Mouse (Mus musculus): ENCODE data around the gene Macrod2. TPM values are rescaled to one million over a fixed set of nuclear protein-coding genes. Genes with fewer than 3 reads are reported as not detected.

The Macrod2 gene
- polyA plus RNA-seq, 1 experiment from 2014 or later: 90.5 TPM

DNA sequence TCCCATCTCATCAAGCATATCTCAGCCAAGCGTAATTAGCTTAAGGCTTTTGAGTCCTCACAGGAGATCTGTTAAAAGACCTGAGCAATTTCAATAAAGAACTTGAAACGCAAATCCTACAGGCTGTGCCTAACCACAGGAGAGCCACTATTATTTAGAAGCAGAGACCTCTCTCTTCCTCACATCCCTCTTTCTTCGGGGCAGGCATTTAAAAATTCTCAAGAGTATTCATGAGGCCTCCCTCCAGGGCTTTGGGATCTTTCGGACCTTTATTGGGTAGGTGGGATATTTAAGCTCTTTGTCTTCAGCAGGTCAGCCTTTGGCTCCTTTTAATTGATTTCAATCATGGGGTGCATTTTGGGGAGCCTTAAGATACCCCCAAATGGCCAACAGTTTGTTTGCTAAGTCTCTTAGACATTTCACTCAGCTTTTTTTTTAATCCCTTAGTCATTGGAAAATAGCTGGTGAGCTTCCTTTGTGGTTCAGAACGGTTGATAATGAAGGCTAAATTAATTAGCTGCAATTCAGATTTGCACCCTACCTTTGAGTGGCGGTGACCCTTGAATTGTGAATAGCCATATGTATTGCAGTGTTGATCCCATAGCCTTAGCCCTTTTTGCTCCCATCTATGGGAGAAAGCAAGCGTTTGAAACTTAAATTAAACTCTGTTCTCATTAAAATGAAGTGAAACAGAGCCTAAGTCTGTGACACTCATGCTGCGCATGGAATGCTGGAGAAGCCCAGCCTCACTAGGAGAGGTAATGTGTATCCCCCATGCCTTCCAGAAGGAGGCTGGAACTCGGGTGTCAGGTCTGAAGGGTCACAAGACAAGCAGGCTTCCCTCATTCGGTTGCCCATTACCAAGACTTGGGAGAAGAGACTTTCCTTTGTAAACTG, 1940.2 kb downstream of the Macrod2 start:
- Histone ChIP-seq H3K36me3 (replicated peaks) (no peaks in the 10 kb centered on the region), H3K9me3 (no peaks in the 10 kb centered on the region), H3K27ac (peak overlapping the region; percentile 76), H3K4me2 (peak overlapping the region; percentile 34), H3K4me1 (peaks cover 12% of the 10 kb centered on the region), H3K4me3 (no peak overlapping the region), H3K9ac (no peak overlapping the region), H3K27me3 (replicated peaks) (no peaks in the 10 kb centered on the region)
- whole genome bisulfite sequencing: 15% methylated on average over 10 of the region's 10 CpGs
- peak; percentile 51 for ATAC-seq (replicated peaks)

GRCm38 (mm10) chr2:142344021-142344420, 1948.9 kb downstream of the Macrod2 start:
- no peak for ATAC-seq (replicated peaks)
- no peaks in the 10 kb centered on the region for H3K4me1 ChIP-seq
- no peaks in the 10 kb centered on the region for H3K36me3 ChIP-seq (replicated peaks)
- H3K4me3 ChIP-seq: no peak overlapping the region
- WGBS: 40% methylated on average over 2 of the region's 2 CpGs
- no peak overlapping the region for H3K27ac ChIP-seq
- H3K9me3 ChIP-seq: no peaks in the 10 kb centered on the region
- no peak overlapping the region for H3K4me2 ChIP-seq
- no peaks in the 10 kb centered on the region for H3K27me3 ChIP-seq (replicated peaks)
- no peak overlapping the region for H3K9ac ChIP-seq

DNA sequence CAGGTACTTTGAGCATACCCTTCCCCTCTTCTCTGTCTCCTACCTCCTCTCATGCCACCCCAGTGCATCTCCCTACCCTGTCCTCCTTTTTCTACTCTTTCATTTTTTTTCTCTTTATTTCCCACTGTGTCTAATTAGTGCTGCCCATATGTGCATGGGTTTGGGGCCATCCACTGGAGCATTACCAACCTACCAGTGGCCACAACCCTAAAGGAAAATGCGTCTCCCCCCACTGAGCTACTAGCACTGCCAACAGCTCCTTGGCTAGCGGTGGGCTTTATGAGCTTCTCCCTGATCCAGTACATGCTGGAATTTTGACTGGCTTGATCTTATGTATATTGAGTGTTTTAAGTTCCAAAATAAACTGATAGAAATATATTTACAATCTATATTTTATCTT, 1949.6 kb downstream of the Macrod2 start:
- no peak overlapping the region for H3K27ac ChIP-seq
- H3K36me3 ChIP-seq (replicated peaks): no peaks in the 10 kb centered on the region
- WGBS: 82% methylated on average over 2 of the region's 2 CpGs
- no peak for ATAC-seq (replicated peaks)
- H3K4me1 ChIP-seq: no peaks in the 10 kb centered on the region
- H3K27me3 ChIP-seq (replicated peaks): no peaks in the 10 kb centered on the region
- H3K9me3 ChIP-seq: no peaks in the 10 kb centered on the region
- H3K4me2 ChIP-seq: no peak overlapping the region
- H3K9ac ChIP-seq: no peak overlapping the region
- no peak overlapping the region for H3K4me3 ChIP-seq

- Histone ChIP-seq H3K36me3 (replicated peaks) (no peaks in the 10 kb centered on the region), H3K27ac (no peak overlapping the region), H3K9me3 (no peaks in the 10 kb centered on the region), H3K4me2 (no peak overlapping the region), H3K4me3 (no peak overlapping the region), H3K9ac (no peak overlapping the region), H3K27me3 (replicated peaks) (no peaks in the 10 kb centered on the region), H3K4me1 (no peaks in the 10 kb centered on the region)
- ATAC-seq (replicated peaks): no peak
Observed at GRCm38 (mm10) chr2:142349805-142350204, 1954.7 kb downstream of the Macrod2 start.

GRCm38 (mm10) chr2:142362888-142363287, 1967.8 kb downstream of the Macrod2 start:
- H3K27me3 ChIP-seq (replicated peaks): no peaks in the 10 kb centered on the region
- peak; percentile 92 for ATAC-seq (replicated peaks)
- H3K9ac ChIP-seq: no peak overlapping the region
- peak overlapping the region; percentile 36; the same call in 1 of the 2 replicates for H3K27ac ChIP-seq
- H3K4me1 ChIP-seq: peaks cover 4% of the 10 kb centered on the region
- H3K9me3 ChIP-seq: no peaks in the 10 kb centered on the region
- H3K4me2 ChIP-seq: no peak overlapping the region
- no peaks in the 10 kb centered on the region for H3K36me3 ChIP-seq (replicated peaks)
- WGBS: 2% methylated on average over 5 of the region's 5 CpGs
- H3K4me3 ChIP-seq: no peak overlapping the region

- no peaks in the 10 kb centered on the region for H3K9me3 ChIP-seq
- 8% methylated on average over 3 of the region's 3 CpGs for WGBS
- 0 out of 2 replicates have a peak, but pooled peaks have one; percentile 27 for ATAC-seq (replicated peaks)
- no peak overlapping the region for H3K27ac ChIP-seq
- H3K9ac ChIP-seq: no peak overlapping the region
- H3K4me1 ChIP-seq: 0 out of 2 replicates have a peak, but pooled peaks cover 8% of the 10 kb centered on the region
- no peak overlapping the region for H3K4me3 ChIP-seq
- H3K27me3 ChIP-seq (replicated peaks): no peaks in the 10 kb centered on the region
- no peaks in the 10 kb centered on the region for H3K36me3 ChIP-seq (replicated peaks)
- no peak overlapping the region for H3K4me2 ChIP-seq
Observed at GRCm38 (mm10) chr2:142373978-142374377, 1978.9 kb downstream of the Macrod2 start.

DNA sequence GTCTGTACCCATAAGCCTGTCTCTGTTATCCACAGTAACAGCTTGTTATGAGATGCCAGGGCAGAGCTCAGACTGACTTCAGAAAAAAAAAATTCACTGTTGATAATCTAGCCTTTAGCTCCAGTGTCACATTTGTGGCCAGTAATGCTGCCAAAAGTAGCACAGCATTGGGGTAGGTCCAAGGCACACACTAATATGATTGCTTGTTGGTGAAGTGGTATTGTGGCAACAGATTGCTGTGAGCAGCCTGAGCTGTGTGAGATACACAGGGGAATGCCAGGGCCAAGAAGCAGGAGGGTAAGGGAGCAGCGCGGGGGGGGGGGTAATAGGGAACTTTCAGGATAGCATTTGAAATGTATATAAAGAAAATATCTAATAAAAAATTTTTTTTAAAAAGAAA, 1985.5 kb downstream of the Macrod2 start:
- Histone ChIP-seq H3K9ac (no peak overlapping the region), H3K4me3 (no peak overlapping the region), H3K27me3 (replicated peaks) (no peaks in the 10 kb centered on the region), H3K9me3 (no peaks in the 10 kb centered on the region), H3K4me1 (no peaks in the 10 kb centered on the region), H3K27ac (no peak overlapping the region), H3K4me2 (no peak overlapping the region), H3K36me3 (replicated peaks) (no peaks in the 10 kb centered on the region)
- WGBS: 87% methylated on average over 2 of the region's 2 CpGs
- no peak for ATAC-seq (replicated peaks)

GRCm38 (mm10) chr2:142381081-142381579, 1986.0 kb downstream of the Macrod2 start:
- WGBS: 93% methylated on average over 2 of the region's 2 CpGs
- no peaks in the 10 kb centered on the region for H3K36me3 ChIP-seq (replicated peaks)
- no peaks in the 10 kb centered on the region for H3K27me3 ChIP-seq (replicated peaks)
- no peak overlapping the region for H3K9ac ChIP-seq
- no peak overlapping the region for H3K4me3 ChIP-seq
- no peaks in the 10 kb centered on the region for H3K9me3 ChIP-seq
- no peaks in the 10 kb centered on the region for H3K4me1 ChIP-seq
- no peak overlapping the region for H3K4me2 ChIP-seq
- no peak for ATAC-seq (replicated peaks)
- no peak overlapping the region for H3K27ac ChIP-seq

GRCm38 (mm10) chr2:142393546-142393945, 1998.4 kb downstream of the Macrod2 start:
- H3K4me3 ChIP-seq: no peak overlapping the region
- no peaks in the 10 kb centered on the region for H3K4me1 ChIP-seq
- H3K9ac ChIP-seq: no peak overlapping the region
- no peaks in the 10 kb centered on the region for H3K9me3 ChIP-seq
- H3K27ac ChIP-seq: no peak overlapping the region
- H3K36me3 ChIP-seq (replicated peaks): no peaks in the 10 kb centered on the region
- ATAC-seq (replicated peaks): no peak
- no peaks in the 10 kb centered on the region for H3K27me3 ChIP-seq (replicated peaks)
- H3K4me2 ChIP-seq: no peak overlapping the region

GRCm38 (mm10) chr2:142399490-142399889, 2004.4 kb downstream of the Macrod2 start:
- ATAC-seq (replicated peaks): no peak

GRCm38 (mm10) chr2:142400781-142401180, 2005.7 kb downstream of the Macrod2 start:
- ATAC-seq (replicated peaks): no peak
- 82% methylated on average over 4 of the region's 4 CpGs for WGBS
- Histone ChIP-seq H3K36me3 (replicated peaks) (no peaks in the 10 kb centered on the region), H3K9ac (no peak overlapping the region), H3K27me3 (replicated peaks) (no peaks in the 10 kb centered on the region), H3K27ac (no peak overlapping the region), H3K4me3 (no peak overlapping the region), H3K9me3 (no peaks in the 10 kb centered on the region), H3K4me1 (peaks cover 4% of the 10 kb centered on the region; the same call in 1 of the 2 replicates), H3K4me2 (no peak overlapping the region)

More at GRCm38 (mm10) chr2:142399490-142399889, 2004.4 kb downstream of the Macrod2 start:
- 64% methylated on average over 1 of the region's 1 CpGs for WGBS
- Histone ChIP-seq H3K27ac (no peak overlapping the region), H3K36me3 (replicated peaks) (no peaks in the 10 kb centered on the region), H3K4me2 (no peak overlapping the region), H3K9ac (no peak overlapping the region), H3K4me3 (no peak overlapping the region), H3K4me1 (peaks cover 4% of the 10 kb centered on the region; the same call in 1 of the 2 replicates), H3K27me3 (replicated peaks) (no peaks in the 10 kb centered on the region), H3K9me3 (no peaks in the 10 kb centered on the region)

GRCm38 (mm10) chr2:142401359-142401758, 2006.2 kb downstream of the Macrod2 start:
- Histone ChIP-seq H3K9me3 (no peaks in the 10 kb centered on the region), H3K4me1 (peaks cover 4% of the 10 kb centered on the region; the same call in 1 of the 2 replicates), H3K27ac (no peak overlapping the region), H3K4me3 (no peak overlapping the region), H3K4me2 (no peak overlapping the region), H3K9ac (no peak overlapping the region), H3K36me3 (replicated peaks) (no peaks in the 10 kb centered on the region), H3K27me3 (replicated peaks) (no peaks in the 10 kb centered on the region)
- WGBS: 86% methylated on average over 3 of the region's 3 CpGs
- no peak for ATAC-seq (replicated peaks)

GRCm38 (mm10) chr2:142403394-142403793, 2008.3 kb downstream of the Macrod2 start:
- Histone ChIP-seq H3K4me1 (peaks cover 4% of the 10 kb centered on the region; the same call in 1 of the 2 replicates), H3K9ac (no peak overlapping the region), H3K36me3 (replicated peaks) (no peaks in the 10 kb centered on the region), H3K4me3 (no peak overlapping the region), H3K27ac (0 out of 2 replicates have a peak overlapping the region, but pooled peaks have one; percentile 25), H3K9me3 (no peaks in the 10 kb centered on the region), H3K27me3 (replicated peaks) (no peaks in the 10 kb centered on the region), H3K4me2 (no peak overlapping the region)
- no peak for ATAC-seq (replicated peaks)

All from midbrain, embryonic 15.5 days (tissue).